Mouse (Mus musculus) testis, adult 2 months (tissue): ENCODE data around the gene Tulp4. TPM values are rescaled to one million over a fixed set of nuclear protein-coding genes. Genes with fewer than 3 reads are reported as not detected.

ENCODE experiments used
- H3K27ac ChIP-seq: fragments of 200-500 bp; 2 replicates; pipeline ENCODE4 v1.5.1; 2012; ENCODE audit warnings: low read depth, low read length; ENCODE audit not compliant: control insufficient read depth, insufficient read depth
- H3K27me3 ChIP-seq: fragments of 200-500 bp; 2 replicates; pipeline ENCODE4 v1.6.1; 2012; ENCODE audit warnings: mild to moderate bottlenecking, low read length, moderate library complexity; ENCODE audit not compliant: control insufficient read depth, insufficient read depth
- H3K36me3 ChIP-seq: fragments of 200-500 bp; 2 replicates; pipeline ENCODE4 v1.6.1; 2012; ENCODE audit warnings: mild to moderate bottlenecking, low read length; ENCODE audit not compliant: control insufficient read depth, insufficient read depth
- H3K4me1 ChIP-seq: fragments of 200-500 bp; 2 replicates; pipeline ENCODE4 v1.6.1; 2012; ENCODE audit warnings: low read length; ENCODE audit not compliant: control insufficient read depth, insufficient read depth
- H3K4me3 ChIP-seq: fragments of 200-500 bp; 2 replicates; pipeline ENCODE4 v1.5.1; 2012; ENCODE audit warnings: low read depth, mild to moderate bottlenecking, low read length, moderate library complexity, mixed read lengths; ENCODE audit not compliant: control insufficient read depth
- CTCF ChIP-seq: fragments of 200-500 bp; IDR thresholded peaks from 2 replicates; pipeline ENCODE4 v1.5.1; 2012; ENCODE audit warnings: low read depth, mild to moderate bottlenecking, inconsistent platforms, low read length, moderate library complexity; ENCODE audit not compliant: control insufficient read depth, insufficient read depth, insufficient replicate concordance
- POLR2A ChIP-seq: fragments of 200-500 bp; IDR thresholded peaks from 2 replicates; pipeline ENCODE4 v1.6.1; 2012; ENCODE audit warnings: low read depth, mild to moderate bottlenecking, inconsistent platforms, low read length, moderate library complexity; ENCODE audit not compliant: control insufficient read depth
- polyA plus RNA-seq: library from polyadenylated mRNA; depleted of rRNA; stranded (reverse); fragments of >200 nt; gene quantifications from 2 replicates; pipeline ENCODE4 v1.2.3, GENCODE M21; 2012

The Tulp4 gene
- polyA plus RNA-seq, 1 experiment: 179 TPM

DNA sequence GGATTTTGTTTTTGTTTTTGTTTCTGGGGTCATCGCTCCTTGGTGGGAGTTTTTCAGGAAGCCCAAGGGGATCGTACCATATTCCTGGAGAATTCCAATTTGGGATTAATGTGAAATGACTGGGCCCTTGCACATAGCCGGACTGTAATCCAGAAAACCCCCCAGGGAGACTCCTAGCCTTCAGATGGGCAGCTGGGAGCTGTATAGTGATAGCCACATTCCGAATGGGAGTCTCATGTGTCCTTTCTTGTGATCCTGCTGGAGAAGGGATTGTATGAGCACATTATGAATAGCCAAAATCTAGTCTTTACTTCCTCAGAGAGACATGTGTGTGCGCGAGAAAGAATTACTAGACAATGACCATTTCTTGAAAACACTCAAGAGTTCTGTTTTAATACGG is 1.9 kb downstream of the Tulp4 start:
- TF ChIP-seq CTCF: no peak
- TF ChIP-seq POLR2A: no peak
- H3K4me1 ChIP-seq: peaks cover 2% of the 10 kb centered on the region
- H3K27me3 ChIP-seq: no peaks in the 10 kb centered on the region
- H3K36me3 ChIP-seq: 0 out of 2 replicates have a peak, but pooled peaks cover 2% of the 10 kb centered on the region
- H3K4me3 ChIP-seq: peak overlapping the region; percentile 92
- H3K27ac ChIP-seq: peak overlapping the region; percentile 24; the same call in 1 of the 2 replicates

DNA sequence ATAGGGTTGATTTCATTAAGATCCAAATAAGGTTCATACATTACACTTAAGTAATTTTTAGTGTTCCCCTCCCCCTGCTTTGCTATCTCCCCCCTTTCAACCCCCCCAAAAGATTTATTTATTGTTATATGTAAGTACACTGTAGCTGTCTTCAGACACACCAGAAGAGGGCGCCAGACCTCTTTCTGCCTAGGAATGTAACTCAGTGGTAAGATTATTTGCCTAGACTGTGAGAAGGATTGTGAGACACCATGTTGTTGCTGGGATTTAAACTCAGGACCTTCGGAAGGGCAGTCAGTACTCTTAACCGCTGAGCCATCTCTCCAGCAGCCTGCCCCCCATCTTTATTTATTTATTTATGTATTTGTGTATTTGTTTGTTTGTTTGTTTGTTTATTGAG is 4.7 kb downstream of the Tulp4 start:
- Histone ChIP-seq H3K27me3 (no peaks in the 10 kb centered on the region), H3K4me3 (no peak overlapping the region), H3K27ac (no peak overlapping the region), H3K36me3 (0 out of 2 replicates have a peak, but pooled peaks cover 2% of the 10 kb centered on the region), H3K4me1 (peaks cover 2% of the 10 kb centered on the region)
- no peak for TF ChIP-seq CTCF
- TF ChIP-seq POLR2A: no peak

DNA sequence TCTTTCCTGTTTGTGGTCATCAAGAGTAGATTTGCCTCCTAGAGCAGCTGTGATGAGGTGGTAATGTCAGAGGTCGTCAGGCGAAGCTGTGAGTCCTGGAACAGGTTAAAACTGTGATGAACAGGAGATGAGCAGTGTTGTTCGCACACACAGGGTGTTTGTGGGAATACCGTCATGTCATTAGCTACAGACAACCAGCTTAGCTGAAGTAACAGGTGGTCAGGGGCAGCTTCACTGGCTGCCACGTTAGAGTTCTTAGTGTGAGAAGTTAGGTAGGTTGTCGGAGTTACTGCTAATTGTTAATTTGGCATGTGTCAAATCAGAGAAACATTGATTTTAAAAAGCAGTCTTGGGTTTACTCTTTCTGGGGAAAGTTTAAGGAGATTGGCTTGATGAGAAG is 7.4 kb downstream of the Tulp4 start:
- no peak overlapping the region for H3K27ac ChIP-seq
- no peak overlapping the region for H3K4me3 ChIP-seq
- TF ChIP-seq POLR2A (no peak), CTCF (no peak)
- 0 out of 2 replicates have a peak, but pooled peaks cover 2% of the 10 kb centered on the region for H3K36me3 ChIP-seq
- H3K27me3 ChIP-seq: no peaks in the 10 kb centered on the region
- no peaks in the 10 kb centered on the region for H3K4me1 ChIP-seq

DNA sequence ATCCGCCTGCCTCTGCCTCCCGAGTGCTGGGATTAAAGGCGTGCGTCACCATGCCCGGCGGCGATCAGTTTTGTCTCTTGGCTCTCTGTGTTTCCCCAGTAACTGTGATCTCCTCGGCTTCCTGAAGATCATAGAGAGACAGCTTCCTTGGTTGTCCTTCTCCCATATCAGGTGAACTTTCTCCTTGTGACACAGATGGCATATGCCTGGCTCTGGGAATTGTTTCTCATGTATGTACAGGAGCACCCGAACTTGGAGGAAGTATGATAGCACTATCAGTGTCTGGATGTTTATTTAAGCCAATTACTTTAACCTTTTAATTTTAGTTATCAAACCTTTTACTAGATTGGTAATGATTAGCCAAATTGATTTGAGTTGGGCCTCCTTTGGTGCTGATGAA is 8.8 kb downstream of the Tulp4 start:
- no peak for TF ChIP-seq POLR2A
- no peak for TF ChIP-seq CTCF
- no peak overlapping the region for H3K27ac ChIP-seq
- no peaks in the 10 kb centered on the region for H3K36me3 ChIP-seq
- no peaks in the 10 kb centered on the region for H3K27me3 ChIP-seq
- no peaks in the 10 kb centered on the region for H3K4me1 ChIP-seq
- H3K4me3 ChIP-seq: no peak overlapping the region

DNA sequence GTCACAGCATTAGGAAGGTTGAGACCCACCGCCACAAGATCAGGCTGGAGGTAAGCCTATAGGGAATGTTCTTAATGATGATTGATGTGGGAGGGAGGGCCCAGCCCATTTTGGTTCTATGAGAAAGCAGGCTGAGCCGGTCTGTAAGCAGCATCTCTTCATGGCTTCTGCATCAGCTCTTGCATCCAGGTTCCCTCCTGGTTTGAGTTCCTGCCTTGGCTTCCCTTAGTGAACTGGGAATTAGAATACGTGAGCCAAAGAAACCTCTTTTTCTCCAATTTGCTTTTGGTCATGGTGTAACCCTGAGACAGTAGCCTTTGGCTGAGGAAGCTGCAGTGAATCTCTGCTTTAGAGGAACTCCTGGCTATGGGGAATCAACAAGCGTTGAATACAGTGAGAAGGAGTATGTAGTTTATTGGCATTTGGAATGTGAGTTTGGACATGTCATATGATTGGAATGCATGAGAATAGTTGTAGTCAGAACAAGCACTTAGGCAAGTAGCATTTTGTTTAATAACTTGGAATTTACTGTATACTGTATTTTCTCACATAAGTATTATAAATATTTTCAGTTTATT is 11.0 kb downstream of the Tulp4 start:
- H3K36me3 ChIP-seq: no peaks in the 10 kb centered on the region
- H3K4me1 ChIP-seq: no peaks in the 10 kb centered on the region
- H3K4me3 ChIP-seq: no peak overlapping the region
- no peaks in the 10 kb centered on the region for H3K27me3 ChIP-seq
- no peak overlapping the region for H3K27ac ChIP-seq
- TF ChIP-seq CTCF: no peak
- no peak for TF ChIP-seq POLR2A

GRCm38 (mm10) chr17:6117917-6118316 is 11.7 kb downstream of the Tulp4 start:
- TF ChIP-seq CTCF (no peak), POLR2A (no peak)
- H3K27ac ChIP-seq: no peak overlapping the region
- H3K4me1 ChIP-seq: no peaks in the 10 kb centered on the region
- H3K4me3 ChIP-seq: no peak overlapping the region
- H3K27me3 ChIP-seq: no peaks in the 10 kb centered on the region
- H3K36me3 ChIP-seq: no peaks in the 10 kb centered on the region

- no peaks in the 10 kb centered on the region for H3K36me3 ChIP-seq
- H3K4me1 ChIP-seq: no peaks in the 10 kb centered on the region
- no peak overlapping the region for H3K27ac ChIP-seq
- H3K27me3 ChIP-seq: no peaks in the 10 kb centered on the region
- TF ChIP-seq CTCF (no peak), POLR2A (no peak)
- no peak overlapping the region for H3K4me3 ChIP-seq
These were observed 12.6 kb downstream of the Tulp4 start for GRCm38 (mm10) chr17:6118861-6119260.
